Mouse (Mus musculus) stomach, embryonic 16.5 days (tissue): ENCODE results near the gene Itpr3. TPM values are rescaled to one million over a fixed set of nuclear protein-coding genes. Genes with fewer than 3 reads are reported as not detected.

Source experiments
- ATAC-seq: fragments of 200-750 bp; cut with Nextera tagmentation; 2 replicates; pipeline ENCODE4 v1.8.0; 2017; ENCODE audit warnings: moderate number of reproducible peaks, moderate TSS enrichment; ENCODE audit not compliant: insufficient read depth, low FRiP score
- H3K27ac ChIP-seq: fragments of 300-500 bp; sonication (generic); 2 replicates; pipeline ENCODE4 v1.5.1; 2014; ENCODE audit warnings: low read length
- H3K27me3 ChIP-seq: fragments of 300-500 bp; sonication (generic); 2 replicates; pipeline ENCODE4 v1.6.1; 2014; ENCODE audit warnings: low read length, control low read depth, mixed read lengths; ENCODE audit not compliant: control insufficient read depth, insufficient read depth
- H3K36me3 ChIP-seq: fragments of 300-500 bp; sonication (generic); 2 replicates; pipeline ENCODE4 v1.6.1; 2014; ENCODE audit warnings: low read length; ENCODE audit not compliant: control insufficient read depth, insufficient read depth
- H3K4me1 ChIP-seq: fragments of 300-500 bp; sonication (generic); 2 replicates; pipeline ENCODE4 v1.6.1; 2014; ENCODE audit warnings: low read length, control low read depth, mixed read lengths; ENCODE audit not compliant: control insufficient read depth, insufficient read depth
- H3K4me2 ChIP-seq: fragments of 300-500 bp; sonication (generic); 2 replicates; pipeline ENCODE4 v1.6.1; 2014; ENCODE audit warnings: low read depth, low read length, mixed read lengths
- H3K4me3 ChIP-seq: fragments of 300-500 bp; sonication (generic); replicated peaks from 2 replicates; pipeline ENCODE4 v1.5.1; 2014; ENCODE audit warnings: mild to moderate bottlenecking, low read length
- H3K9ac ChIP-seq: fragments of 300-500 bp; sonication (generic); 2 replicates; pipeline ENCODE4 v1.6.1; 2014; ENCODE audit warnings: low read length
- H3K9me3 ChIP-seq: fragments of 300-500 bp; sonication (generic); replicated peaks from 2 replicates; pipeline ENCODE4 v1.6.1; 2016; ENCODE audit warnings: low read length, control low read depth; ENCODE audit not compliant: control insufficient read depth
- WGBS: fragments of 180-500 bp; shearing (Covaris S2); extraction: QIAGEN DNeasy Blood & Tissue Kit; methylation state at CpG from one replicate; pipeline ENCODE4 v1.1.7; 2014; 5-methylcytosine and 5-hydroxymethylcytosine counted together
- polyA plus RNA-seq: library from polyadenylated mRNA; unstranded; fragments of >200 nt; fragmentation: Nextera tagmentation; extraction: Ambion mirVana; gene quantifications from 2 replicates; pipeline ENCODE4 v1.2.1, GENCODE M21; 2015

The Itpr3 gene
- polyA plus RNA-seq, 1 experiment from 2014 or later = 15.0 TPM

DNA sequence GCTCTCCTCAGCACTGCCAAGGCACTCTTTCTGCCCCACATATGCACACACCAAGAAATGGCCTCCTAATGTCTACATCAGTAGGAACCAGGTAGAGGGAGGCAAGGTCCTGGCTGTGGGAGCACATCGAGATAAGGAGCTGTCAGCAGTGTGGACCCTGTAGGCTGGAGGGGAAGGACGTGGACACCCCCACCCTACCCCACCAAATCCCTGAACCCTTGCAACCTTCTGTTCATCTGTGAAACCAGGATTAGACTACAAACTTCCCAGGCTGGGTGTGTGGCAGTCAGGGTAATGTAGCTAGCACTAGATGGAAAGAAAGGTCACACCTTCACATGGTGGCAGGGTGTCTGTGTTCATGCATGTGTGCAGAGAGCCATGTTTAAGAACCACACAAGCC is 66.0 kb downstream of the Itpr3 start:
- H3K9me3 ChIP-seq = no peaks in the 10 kb centered on the region
- 74% methylated on average over 2 of the region's 2 CpGs for WGBS
- H3K9ac ChIP-seq = no peak overlapping the region
- 0 out of 2 replicates have a peak, but pooled peaks cover 12% of the 10 kb centered on the region for H3K36me3 ChIP-seq
- H3K27me3 ChIP-seq = no peaks in the 10 kb centered on the region
- ATAC-seq = no peak
- H3K4me3 ChIP-seq = no peak overlapping the region
- H3K4me1 ChIP-seq = peaks cover 19% of the 10 kb centered on the region; the same call in 1 of the 2 replicates
- no peak overlapping the region for H3K27ac ChIP-seq
- no peak overlapping the region for H3K4me2 ChIP-seq

DNA sequence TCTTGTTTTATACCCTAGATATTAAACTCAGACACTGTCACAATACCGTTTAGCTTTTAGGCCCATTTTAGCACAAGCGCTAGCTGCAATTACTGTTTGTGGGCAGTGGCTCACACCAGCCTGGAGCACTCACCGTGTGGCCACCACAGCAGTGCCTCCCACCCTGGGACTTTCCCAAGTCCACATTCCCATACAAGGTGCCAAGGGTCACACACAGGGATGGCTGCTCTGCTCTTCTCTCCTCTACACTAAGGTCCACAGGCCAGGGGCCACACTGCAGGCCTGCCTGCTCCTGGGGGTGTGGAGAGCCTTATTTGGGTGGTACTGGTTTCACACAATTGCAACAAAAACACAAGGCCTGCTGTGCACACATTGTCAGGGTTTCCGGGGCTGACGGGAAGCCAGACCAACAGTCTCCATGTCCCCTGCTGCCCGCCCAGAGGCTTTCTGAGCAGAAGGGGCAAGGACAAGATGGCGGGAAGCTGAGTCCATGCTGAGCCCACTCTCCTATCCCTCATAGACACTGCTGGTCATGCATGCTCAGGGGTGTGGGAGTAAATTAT is 66.8 kb downstream of the Itpr3 start:
- ATAC-seq = no peak
- 85% methylated on average over 7 of the region's 7 CpGs for WGBS
- H3K4me3 ChIP-seq = no peak overlapping the region

DNA sequence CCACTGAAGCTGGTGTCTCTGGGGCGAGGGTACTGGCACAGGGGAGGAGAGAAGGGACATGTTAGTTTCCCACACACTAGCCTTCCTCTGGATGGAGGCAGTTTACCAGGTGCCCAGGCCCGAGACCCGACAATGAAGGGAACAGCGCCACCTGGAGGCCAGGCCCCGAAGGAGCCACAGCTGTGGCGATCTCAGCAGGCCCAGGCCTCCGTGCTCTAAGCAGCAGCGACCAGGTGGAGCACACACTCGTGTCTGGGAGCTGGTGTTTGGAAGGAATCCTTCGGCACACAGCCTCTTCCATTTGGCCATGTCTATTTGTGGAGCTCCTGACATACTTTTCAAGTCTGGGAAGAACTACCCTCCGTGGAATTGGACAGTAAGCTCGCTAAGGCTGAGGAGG is 68.1 kb downstream of the Itpr3 start:
- ATAC-seq = peak; percentile 37; the same call in 1 of the 2 replicates
- no peak overlapping the region for H3K27ac ChIP-seq

More for the DNA sequence above, 66.8 kb downstream of the Itpr3 start:
- H3K27ac ChIP-seq = no peak overlapping the region
- H3K27me3 ChIP-seq = no peaks in the 10 kb centered on the region
- H3K9ac ChIP-seq = no peak overlapping the region
- H3K4me2 ChIP-seq = no peak overlapping the region
- H3K9me3 ChIP-seq = no peaks in the 10 kb centered on the region
- 0 out of 2 replicates have a peak, but pooled peaks cover 12% of the 10 kb centered on the region for H3K36me3 ChIP-seq
- peaks cover 19% of the 10 kb centered on the region; the same call in 1 of the 2 replicates for H3K4me1 ChIP-seq

DNA sequence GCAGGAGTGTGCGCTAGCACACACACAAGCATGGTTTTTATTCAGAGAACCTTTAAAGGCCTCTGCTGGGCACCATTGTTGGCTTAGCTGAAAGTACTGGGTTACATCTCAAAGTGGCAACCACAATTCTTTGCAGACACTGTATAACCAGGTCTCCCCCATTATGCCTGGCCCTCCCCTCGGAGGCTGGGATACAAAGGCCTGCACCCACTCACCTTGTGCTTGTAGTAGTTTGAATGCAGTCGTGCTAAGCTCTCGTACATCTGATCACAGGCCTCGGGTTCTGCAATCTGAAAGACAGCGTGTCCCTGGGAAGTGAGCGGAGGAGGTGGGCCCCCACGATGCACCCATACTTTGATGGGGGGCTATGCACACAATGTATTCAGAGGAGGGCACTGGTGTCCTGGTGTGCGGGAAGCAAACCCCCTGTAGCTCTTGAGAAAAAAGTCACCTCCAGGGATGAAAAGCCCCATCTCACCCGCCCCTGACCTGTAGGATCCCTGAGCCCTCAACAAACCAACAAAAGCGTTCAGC is 68.6 kb downstream of the Itpr3 start:
- ATAC-seq = no peak
- H3K9ac ChIP-seq = no peak overlapping the region
- WGBS = 85% methylated on average over 11 of the region's 11 CpGs
- H3K9me3 ChIP-seq = no peaks in the 10 kb centered on the region
- H3K4me1 ChIP-seq = peaks cover 20% of the 10 kb centered on the region; the same call in 1 of the 2 replicates
- no peak overlapping the region for H3K27ac ChIP-seq
- 0 out of 2 replicates have a peak, but pooled peaks cover 12% of the 10 kb centered on the region for H3K36me3 ChIP-seq
- H3K27me3 ChIP-seq = no peaks in the 10 kb centered on the region
- H3K4me2 ChIP-seq = no peak overlapping the region
- no peak overlapping the region for H3K4me3 ChIP-seq

More for the DNA sequence above, 68.1 kb downstream of the Itpr3 start:
- Histone ChIP-seq H3K27me3 (no peaks in the 10 kb centered on the region), H3K4me1 (peaks cover 20% of the 10 kb centered on the region; the same call in 1 of the 2 replicates), H3K36me3 (0 out of 2 replicates have a peak, but pooled peaks cover 12% of the 10 kb centered on the region), H3K4me3 (no peak overlapping the region), H3K4me2 (no peak overlapping the region), H3K9me3 (no peaks in the 10 kb centered on the region), H3K9ac (no peak overlapping the region)
- 33% methylated on average over 12 of the region's 12 CpGs for WGBS

DNA sequence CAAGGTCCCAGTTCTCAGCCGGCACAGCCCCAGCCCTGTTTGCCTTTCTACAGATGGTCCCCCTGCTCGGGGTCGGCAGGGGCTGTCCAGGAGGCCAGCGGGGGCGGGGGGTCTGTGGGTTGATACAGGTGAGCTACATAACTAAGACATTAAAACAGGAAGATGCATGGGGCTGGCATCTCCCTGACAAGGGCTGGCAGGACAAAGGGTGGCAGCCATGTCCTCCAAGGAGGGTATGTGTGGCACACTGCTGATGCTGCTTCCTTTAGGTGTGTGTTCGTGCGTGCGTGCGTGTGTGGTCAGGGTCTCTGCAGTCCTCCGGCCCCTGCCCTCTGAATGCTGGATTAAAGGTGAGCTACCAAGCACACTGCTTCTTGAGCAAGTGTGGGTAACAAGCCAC is 69.9 kb downstream of the Itpr3 start:
- Histone ChIP-seq H3K4me3 (no peak overlapping the region), H3K27ac (no peak overlapping the region), H3K27me3 (no peaks in the 10 kb centered on the region), H3K9me3 (no peaks in the 10 kb centered on the region), H3K4me1 (peaks cover 20% of the 10 kb centered on the region; the same call in 1 of the 2 replicates), H3K36me3 (0 out of 2 replicates have a peak, but pooled peaks cover 7% of the 10 kb centered on the region), H3K4me2 (no peak overlapping the region), H3K9ac (no peak overlapping the region)
- 64% methylated on average over 10 of the region's 10 CpGs for WGBS
- no peak for ATAC-seq

DNA sequence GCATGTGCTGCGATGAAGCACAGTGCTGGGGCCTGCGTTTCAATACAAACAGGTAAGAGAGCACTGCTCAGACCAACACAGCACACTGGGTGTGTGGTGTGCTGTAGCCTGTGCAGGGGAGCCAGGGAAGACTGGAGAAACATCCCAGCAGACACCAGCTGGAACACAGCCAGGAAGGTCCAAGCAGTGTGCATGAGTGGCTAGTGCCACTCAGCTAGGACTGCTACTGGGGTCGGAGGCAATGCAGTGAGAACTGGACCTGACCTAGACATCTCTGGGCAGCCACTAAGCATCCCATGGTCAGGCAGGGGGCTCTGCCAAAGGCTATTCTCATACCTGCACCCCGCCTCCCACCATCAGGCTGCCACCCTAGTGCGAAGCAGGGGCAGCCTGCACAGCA is 71.1 kb downstream of the Itpr3 start:
- no peak for ATAC-seq
- Histone ChIP-seq H3K27me3 (no peaks in the 10 kb centered on the region), H3K27ac (no peak overlapping the region), H3K4me1 (peaks cover 28% of the 10 kb centered on the region), H3K4me3 (no peak overlapping the region), H3K4me2 (no peak overlapping the region), H3K9me3 (no peaks in the 10 kb centered on the region), H3K9ac (no peak overlapping the region), H3K36me3 (no peaks in the 10 kb centered on the region)
- WGBS = 84% methylated on average over 5 of the region's 5 CpGs

DNA sequence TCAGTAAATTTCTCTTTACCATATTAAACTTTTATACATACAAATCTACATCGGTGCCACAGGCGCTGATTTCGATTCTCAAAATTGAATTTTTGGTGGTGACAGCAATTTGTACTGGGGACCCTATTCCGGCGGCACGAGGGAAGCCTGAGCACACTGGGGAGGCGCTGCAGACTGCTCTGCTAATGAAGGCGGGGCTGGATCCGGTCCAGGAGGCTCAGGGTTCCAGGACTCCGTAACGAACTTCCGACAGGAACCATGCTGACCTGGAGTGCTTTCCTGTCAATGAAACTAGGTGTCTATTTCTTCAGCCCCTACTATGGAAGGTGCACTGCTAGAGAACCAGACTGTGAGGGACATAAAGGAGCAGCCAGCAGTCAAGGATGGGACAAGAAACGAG is 72.2 kb downstream of the Itpr3 start:
- 76% methylated on average over 13 of the region's 13 CpGs for WGBS
- Histone ChIP-seq H3K27ac (no peak overlapping the region), H3K27me3 (no peaks in the 10 kb centered on the region), H3K36me3 (no peaks in the 10 kb centered on the region), H3K4me1 (peaks cover 32% of the 10 kb centered on the region), H3K9ac (no peak overlapping the region), H3K9me3 (no peaks in the 10 kb centered on the region), H3K4me3 (no peak overlapping the region), H3K4me2 (no peak overlapping the region)
- ATAC-seq = no peak

DNA sequence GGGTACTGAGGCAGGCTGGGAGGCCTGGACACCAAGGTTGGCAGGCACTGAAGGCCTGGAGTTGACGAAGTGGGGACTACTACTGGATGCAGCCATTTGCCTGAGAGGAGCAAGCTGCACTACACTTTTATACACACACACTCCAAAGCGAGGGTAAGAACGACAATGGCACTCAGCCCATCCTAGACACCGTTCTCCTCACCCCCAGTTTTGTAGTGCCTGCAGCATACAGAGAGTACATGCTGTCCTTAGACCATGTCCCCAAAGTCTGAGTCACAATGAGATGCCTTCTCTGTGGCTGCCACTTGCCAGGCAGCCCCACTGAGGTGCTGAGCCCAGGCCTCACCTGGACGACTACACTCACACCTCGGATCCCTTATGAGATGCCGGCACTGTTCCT is 72.7 kb downstream of the Itpr3 start:
- Histone ChIP-seq H3K27ac (no peak overlapping the region), H3K4me3 (no peak overlapping the region), H3K27me3 (no peaks in the 10 kb centered on the region), H3K4me2 (no peak overlapping the region), H3K9ac (peak overlapping the region; percentile 44; the same call in 1 of the 2 replicates), H3K36me3 (no peaks in the 10 kb centered on the region), H3K4me1 (peaks cover 33% of the 10 kb centered on the region), H3K9me3 (no peaks in the 10 kb centered on the region)
- no peak for ATAC-seq
- WGBS = 69% methylated on average over 7 of the region's 7 CpGs

DNA sequence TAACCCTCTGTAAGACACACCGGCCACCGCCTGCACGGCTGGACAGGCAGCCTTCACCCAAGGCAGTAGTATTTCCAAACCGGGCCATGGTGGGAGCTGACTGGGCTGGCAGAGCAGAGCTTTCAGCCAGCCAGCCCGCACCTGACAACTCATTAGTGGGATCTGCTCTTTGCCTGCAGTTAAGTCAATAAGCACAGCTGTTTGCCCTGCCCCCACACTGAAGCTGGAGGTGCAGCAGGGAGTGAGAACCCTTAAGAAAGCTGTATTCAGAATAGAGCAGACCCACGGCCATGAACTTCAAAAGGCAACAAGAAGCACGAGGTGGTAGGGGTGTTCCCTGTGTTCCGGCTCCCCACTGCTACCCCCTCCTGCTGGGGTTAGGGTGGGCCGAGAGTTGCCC is 73.1 kb downstream of the Itpr3 start:
- peaks cover 33% of the 10 kb centered on the region for H3K4me1 ChIP-seq
- no peaks in the 10 kb centered on the region for H3K36me3 ChIP-seq
- peak overlapping the region; percentile 44 for H3K9ac ChIP-seq
- no peaks in the 10 kb centered on the region for H3K9me3 ChIP-seq
- H3K4me3 ChIP-seq = no peak overlapping the region
- no peak overlapping the region for H3K4me2 ChIP-seq
- ATAC-seq = no peak
- H3K27me3 ChIP-seq = no peaks in the 10 kb centered on the region
- no peak overlapping the region for H3K27ac ChIP-seq
- WGBS = 40% methylated on average over 9 of the region's 9 CpGs
